Mouse (Mus musculus) forelimb bud, embryonic 11.5 days (tissue): ENCODE measurements around the gene Dmrtc2.
A peak's percentile ranks its signal among the peaks of the same experiment; 100 is the strongest.

ENCODE experiments used
- DNase-seq: peaks from one replicate; pipeline ENCODE4 v3.0.0-alpha.2; 2012; ENCODE audit warnings: low read depth, low spot score

Dmrtc2 gene

DNA sequence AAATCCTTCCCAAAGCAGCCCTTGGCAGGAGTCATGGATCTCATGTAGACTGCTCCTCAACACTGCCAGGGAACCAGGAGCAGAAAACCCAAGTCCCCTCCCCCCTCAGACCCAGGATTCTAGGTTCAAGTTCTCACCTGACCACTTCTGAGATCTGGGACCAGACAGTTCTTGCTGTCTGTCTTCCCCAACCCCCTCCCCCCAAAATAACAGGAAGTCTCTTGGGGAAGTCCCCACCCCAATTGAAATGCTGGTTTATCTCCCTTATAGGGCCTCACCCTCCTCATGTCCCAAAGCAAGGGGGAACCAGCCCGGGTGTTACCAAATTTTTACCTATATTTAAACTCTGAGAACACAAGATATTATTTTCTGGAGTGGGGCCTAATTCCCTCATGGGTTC lies 32.0 kb downstream of the Dmrtc2 start:
- no peak for DNase-seq

DNA sequence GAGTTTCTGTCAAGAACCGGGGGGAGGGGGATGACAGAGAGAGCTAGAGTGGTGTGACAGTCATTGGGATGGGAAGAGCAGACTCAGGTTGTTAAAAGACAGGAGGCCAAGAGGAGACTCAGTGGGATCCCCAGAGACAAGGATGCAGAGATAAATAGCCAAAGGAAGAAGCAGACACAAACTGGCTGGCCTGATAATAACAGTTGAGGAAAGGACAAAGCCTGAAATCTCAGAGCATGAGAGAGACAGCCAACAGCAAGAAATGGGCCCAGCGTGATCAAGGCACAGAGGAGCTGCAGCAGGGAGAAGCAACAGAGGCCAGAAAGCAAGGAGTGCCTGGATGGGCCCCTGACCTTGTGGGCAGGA lies 32.4 kb downstream of the Dmrtc2 start:
- no peak for DNase-seq

- DNase-seq: no peak
These were observed 33.0 kb downstream of the Dmrtc2 start, which contains the start of gene Arhgef1 for GRCm38 (mm10) chr7:24902630-24903443. TSS of gene Arhgef1 (plus strand) at chr7:24902912.

GRCm38 (mm10) chr7:24903444-24903825 lies 33.6 kb downstream of the Dmrtc2 start:
- no peak for DNase-seq

DNA sequence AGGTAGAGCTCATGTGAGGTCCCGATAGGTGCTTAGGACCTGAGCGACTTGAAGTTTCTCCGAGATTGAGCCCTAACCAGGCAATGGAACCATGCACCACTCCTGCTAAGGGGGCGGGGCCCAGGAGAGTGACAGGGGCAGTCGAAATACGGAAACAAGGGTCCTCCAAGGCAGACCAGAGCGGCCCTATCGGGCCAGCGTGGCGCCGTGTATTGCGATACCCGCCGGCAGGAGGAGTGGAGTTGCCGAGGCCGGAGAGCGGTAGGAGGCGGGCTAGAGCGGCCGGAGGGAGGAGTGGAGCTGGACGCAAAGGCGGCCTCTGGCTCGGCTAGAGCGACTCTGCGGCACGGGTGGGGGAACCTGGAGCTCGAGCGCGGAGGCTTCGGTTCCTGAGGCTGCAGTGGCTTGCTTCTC lies 34.2 kb downstream of the Dmrtc2 start:
- peak; percentile 97 for DNase-seq

DNA sequence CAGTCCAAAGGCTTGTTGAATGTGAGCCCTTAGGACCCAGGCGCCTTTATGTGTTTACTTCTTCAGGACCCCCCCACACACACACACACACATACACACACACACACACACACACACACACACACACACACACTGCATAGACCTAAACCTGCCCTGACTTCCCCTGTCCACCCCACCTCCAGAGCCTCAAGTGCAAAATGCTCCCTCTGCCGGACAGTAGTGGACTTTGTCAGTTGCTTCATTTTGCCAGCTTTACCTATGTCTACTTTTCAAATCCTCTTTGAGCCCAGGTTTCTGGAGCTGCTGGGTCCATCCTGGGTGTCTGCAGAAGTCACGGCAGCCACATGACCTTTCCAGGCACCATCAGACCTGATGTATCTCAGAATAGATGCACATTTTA lies 35.1 kb downstream of the Dmrtc2 start:
- DNase-seq: peak; percentile 71

DNA sequence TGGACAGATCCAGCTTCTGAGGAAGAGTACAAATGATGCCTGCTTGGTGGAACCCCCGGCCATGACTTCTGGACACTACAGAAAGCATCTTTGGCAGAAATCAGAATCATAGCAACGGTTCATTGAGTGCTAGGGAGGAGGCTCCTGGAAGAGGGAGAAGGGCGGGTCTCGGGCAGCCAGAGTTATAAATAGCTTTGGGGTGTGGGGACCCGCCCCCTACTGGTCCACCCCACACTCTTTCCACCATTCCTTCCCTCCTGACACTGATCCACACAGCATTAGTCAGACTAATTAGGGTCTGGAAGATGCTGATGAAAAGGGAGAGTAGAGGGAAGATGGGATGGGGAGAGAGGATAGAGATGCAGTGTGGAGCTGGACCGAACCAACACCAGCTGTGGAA lies 36.7 kb downstream of the Dmrtc2 start:
- no peak for DNase-seq

- DNase-seq: peak; percentile 61
These were observed 37.4 kb downstream of the Dmrtc2 start for GRCm38 (mm10) chr7:24907211-24907748.

DNA sequence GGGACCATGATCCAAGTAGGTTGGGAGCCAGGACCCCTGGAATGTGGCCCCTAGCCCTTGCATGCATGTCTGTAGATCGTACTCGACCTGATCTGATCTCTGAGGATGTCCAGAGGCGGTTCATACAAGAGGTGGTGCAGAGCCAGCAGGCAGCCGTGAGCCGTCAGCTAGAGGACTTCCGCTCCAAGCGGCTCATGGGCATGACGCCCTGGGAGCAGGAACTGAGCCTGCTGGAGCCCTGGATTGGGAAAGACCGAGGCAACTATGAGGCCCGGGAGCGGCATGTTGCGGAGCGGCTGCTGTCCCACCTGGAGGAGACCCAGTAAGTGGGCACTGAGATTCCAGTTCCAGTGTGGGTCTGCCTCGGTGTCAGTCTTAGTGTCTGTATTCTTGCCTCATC lies 42.6 kb downstream of the Dmrtc2 start:
- DNase-seq: no peak

DNA sequence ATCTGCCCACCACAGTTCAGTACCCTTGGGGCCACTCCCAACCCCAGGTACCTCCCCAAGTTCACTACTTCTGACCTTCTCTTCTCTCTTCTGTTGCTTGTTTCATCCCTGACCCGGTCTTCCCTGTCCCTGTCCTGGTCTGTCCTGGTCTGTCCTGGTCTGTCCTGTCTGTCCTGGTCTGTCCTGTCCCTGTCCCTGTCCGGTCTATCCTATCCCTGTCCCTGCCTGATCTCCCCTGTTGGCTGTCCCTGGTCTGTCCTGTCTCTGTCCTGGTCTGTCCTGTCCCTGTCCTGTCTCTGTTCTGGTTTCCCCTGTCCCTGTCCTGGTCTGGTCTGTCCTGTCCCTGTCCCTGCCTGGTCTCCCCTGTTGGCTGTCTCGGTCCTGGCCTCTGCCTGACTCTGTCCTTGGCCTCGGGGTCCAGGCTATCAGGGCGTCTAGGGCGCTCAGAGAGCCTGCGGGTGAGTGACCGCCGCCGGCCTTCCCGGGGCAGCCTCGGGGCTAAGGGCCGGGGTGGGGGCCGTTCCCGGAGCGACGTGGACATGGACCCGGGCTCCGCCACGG lies 49.0 kb downstream of the Dmrtc2 start:
- DNase-seq: no peak

- DNase-seq: no peak
These were observed 49.9 kb downstream of the Dmrtc2 start for GRCm38 (mm10) chr7:24919728-24920127.
